Mouse (Mus musculus) ES-E14 (cell line): ENCODE results near the gene Fam83f. TPM values are rescaled to one million over a fixed set of nuclear protein-coding genes. Genes with fewer than 3 reads are reported as not detected.

Experiments used
- DNase-seq: peaks from one replicate; pipeline ENCODE4 v3.0.0-alpha.2; 2013; ENCODE audit warnings: low read depth, low spot score
- H3K27ac ChIP-seq: 2 replicates; pipeline ENCODE4 v1.5.1; 2012; ENCODE audit warnings: low read depth, mild to moderate bottlenecking, low read length, moderate library complexity, mixed read lengths; ENCODE audit not compliant: poor library complexity, insufficient read depth, severe bottlenecking
- H3K36me3 ChIP-seq: 2 replicates; pipeline ENCODE4 v1.6.1; 2012; ENCODE audit warnings: mild to moderate bottlenecking, low read length, moderate library complexity, mixed read lengths; ENCODE audit not compliant: control insufficient read depth, poor library complexity, insufficient read depth, severe bottlenecking
- H3K4me1 ChIP-seq, 2 experiments: fragments of 150-350 bp in 1 of 2; sonication (generic) in 1 of 2; 2 replicates each; pipeline ENCODE4 v1.6.1; 2012; ENCODE audit warnings: low read length in 2 of 2, mild to moderate bottlenecking in 1 of 2, mixed read lengths in 1 of 2; ENCODE audit not compliant: control insufficient read depth in 2 of 2, insufficient read depth in 2 of 2, poor library complexity in 1 of 2
- H3K4me3 ChIP-seq, 2 experiments: fragments of 150-350 bp in 1 of 2; sonication (generic) in 1 of 2; 2 replicates each; pipeline ENCODE4 v1.5.1; 2012; ENCODE audit warnings: low read length in 2 of 2, low read depth in 1 of 2, mild to moderate bottlenecking in 1 of 2, mixed read lengths in 1 of 2; ENCODE audit not compliant: insufficient read depth in 1 of 2, poor library complexity in 1 of 2, severe bottlenecking in 1 of 2
- H3K9ac ChIP-seq: 2 replicates; pipeline ENCODE4 v1.6.1; 2012; ENCODE audit warnings: low read depth, mild to moderate bottlenecking, low read length, mixed read lengths; ENCODE audit not compliant: poor library complexity, insufficient read depth, severe bottlenecking
- H3K9me3 ChIP-seq: fragments of 150-350 bp; sonication (generic); 2 replicates; pipeline ENCODE4 v1.6.1; 2012; ENCODE audit warnings: low read depth, mild to moderate bottlenecking, low read length; ENCODE audit not compliant: control insufficient read depth, insufficient read depth
- CHD2 ChIP-seq: IDR thresholded peaks from 2 replicates; pipeline ENCODE4 v1.6.1; 2014; ENCODE audit warnings: mild to moderate bottlenecking, low read depth, low read length, inconsistent platforms
- HCFC1 ChIP-seq: IDR thresholded peaks from 2 replicates; pipeline ENCODE4 v1.6.1; 2012; ENCODE audit warnings: low read length, inconsistent platforms, borderline replicate concordance; ENCODE audit not compliant: insufficient read depth
- MAFK ChIP-seq: IDR thresholded peaks from 2 replicates; pipeline ENCODE4 v1.6.1; 2014; ENCODE audit warnings: mild to moderate bottlenecking, low read depth, low read length, inconsistent platforms; ENCODE audit not compliant: insufficient read depth
- ZC3H11A ChIP-seq: IDR thresholded peaks from 2 replicates; pipeline ENCODE4 v1.6.1; 2012; ENCODE audit warnings: low read depth, mild to moderate bottlenecking, inconsistent platforms, low read length, borderline replicate concordance
- ZNF384 ChIP-seq: IDR thresholded peaks from 2 replicates; pipeline ENCODE4 v1.6.1; 2012; ENCODE audit warnings: low read depth, low read length, inconsistent platforms
- in situ Hi-C, 2 experiments: fragments of 600-800 bp; cut with MboI; formaldehyde crosslinking; loops; one replicate each; pipeline ENCODE4 v1.15.1; 2025; ENCODE audit warnings: low sequenced_read_pairs in 2 of 2, inconsistent platforms in 1 of 2; ENCODE audit not compliant: unreplicated experiment in 2 of 2
- total RNA-seq: library from RNA; depleted of rRNA; stranded (reverse); fragments of 300-350 nt; gene quantifications from 2 replicates; pipeline ENCODE4 v1.2.3, GENCODE M21; 2012

The Fam83f gene
- total RNA-seq, 1 experiment, result 1.0 TPM

DNA sequence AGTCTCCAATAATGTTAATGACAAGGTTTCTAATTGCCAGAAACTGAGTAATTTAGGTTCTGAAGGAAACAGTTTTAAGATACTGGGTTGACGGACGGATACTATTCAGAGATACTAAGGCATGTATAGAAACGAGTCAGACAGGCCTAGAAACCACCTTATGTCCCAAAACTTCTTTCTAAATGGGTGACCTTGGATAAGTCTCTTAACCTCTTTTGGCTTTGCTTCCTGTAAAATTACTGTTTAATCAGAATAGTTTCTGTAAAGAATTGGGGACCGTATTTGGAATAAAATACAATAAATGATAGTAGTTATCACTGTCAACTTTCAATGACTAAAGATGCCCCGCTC, 38.6 kb downstream of the Fam83f start:
- TF ChIP-seq HCFC1 (no peak), CHD2 (no peak), ZNF384 (no peak), ZC3H11A (no peak), MAFK (no peak)
- H3K9ac ChIP-seq, result no peak overlapping the region
- H3K4me3 ChIP-seq, result peak overlapping the region in 1 of 2 experiments; percentile 99; a peak in 2 of 4 replicates
- no peak for DNase-seq
- H3K36me3 ChIP-seq, result no peaks in the 10 kb centered on the region
- H3K27ac ChIP-seq, result no peak overlapping the region
- peaks cover 0 to 3% of the 10 kb centered on the region in 2 experiments; a peak in 1 of 4 replicates for H3K4me1 ChIP-seq
- in situ Hi-C loops, result no loop called here
- H3K9me3 ChIP-seq, result no peaks in the 10 kb centered on the region

DNA sequence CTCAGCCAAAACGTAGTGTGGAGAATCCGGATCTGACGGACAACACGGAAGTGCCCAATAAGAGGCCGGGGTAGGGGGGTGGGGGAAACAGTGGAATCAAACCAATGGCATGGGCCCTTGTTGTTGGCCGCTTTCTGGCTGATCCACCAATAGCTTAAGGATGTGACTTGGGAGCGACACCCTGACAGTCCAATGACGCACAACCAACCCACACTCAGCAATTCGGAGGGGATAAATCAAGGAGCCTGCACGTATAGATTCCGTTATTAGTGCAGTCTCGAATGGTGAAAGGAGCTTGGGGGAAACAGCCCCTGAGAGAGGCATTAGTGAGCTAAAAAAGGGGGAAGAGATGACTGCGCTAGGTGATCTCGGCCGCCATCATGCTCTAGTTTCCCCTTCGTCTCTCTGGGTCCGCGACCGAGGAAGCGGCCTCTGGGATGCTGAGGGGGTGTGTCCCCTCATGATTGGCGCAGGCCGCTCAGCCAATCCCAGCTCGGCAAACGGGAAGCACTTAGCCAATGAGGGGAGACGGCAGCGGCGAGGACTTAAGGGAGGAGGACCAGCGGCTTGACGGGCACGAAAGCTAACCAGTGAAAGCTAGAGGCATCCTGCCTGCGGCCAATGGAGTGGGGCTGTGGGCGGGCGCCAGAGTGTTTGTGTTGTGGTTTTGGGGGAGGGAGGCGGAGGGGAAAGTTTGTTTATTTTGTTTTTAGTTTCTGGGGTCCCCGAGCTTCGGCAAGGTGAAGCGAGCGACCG, 39.1 kb downstream of the Fam83f start, which contains the start of gene Tnrc6b:
TSS of gene Tnrc6b (plus strand) at position 706 of the 756 bp plus-strand sequence.
- Histone ChIP-seq H3K27ac (peak within 1 kb of the TSS; percentile 45; the same call in 1 of the 2 replicates), H3K9ac (peak within 1 kb of the TSS; percentile 86), H3K4me3 (peak within 1 kb of the TSS; percentile 82 to 99), H3K4me1 (peaks cover 0 to 3% of the 10 kb centered on the region in 2 experiments; a peak in 1 of 4 replicates), H3K36me3 (no peaks in the 10 kb centered on the region), H3K9me3 (no peaks in the 10 kb centered on the region)
- DNase-seq, result peak; percentile 98
- in situ Hi-C loops, result no loop called here
- TF ChIP-seq MAFK (no peak), ZC3H11A (no peak), CHD2 (peak; percentile 93)

DNA sequence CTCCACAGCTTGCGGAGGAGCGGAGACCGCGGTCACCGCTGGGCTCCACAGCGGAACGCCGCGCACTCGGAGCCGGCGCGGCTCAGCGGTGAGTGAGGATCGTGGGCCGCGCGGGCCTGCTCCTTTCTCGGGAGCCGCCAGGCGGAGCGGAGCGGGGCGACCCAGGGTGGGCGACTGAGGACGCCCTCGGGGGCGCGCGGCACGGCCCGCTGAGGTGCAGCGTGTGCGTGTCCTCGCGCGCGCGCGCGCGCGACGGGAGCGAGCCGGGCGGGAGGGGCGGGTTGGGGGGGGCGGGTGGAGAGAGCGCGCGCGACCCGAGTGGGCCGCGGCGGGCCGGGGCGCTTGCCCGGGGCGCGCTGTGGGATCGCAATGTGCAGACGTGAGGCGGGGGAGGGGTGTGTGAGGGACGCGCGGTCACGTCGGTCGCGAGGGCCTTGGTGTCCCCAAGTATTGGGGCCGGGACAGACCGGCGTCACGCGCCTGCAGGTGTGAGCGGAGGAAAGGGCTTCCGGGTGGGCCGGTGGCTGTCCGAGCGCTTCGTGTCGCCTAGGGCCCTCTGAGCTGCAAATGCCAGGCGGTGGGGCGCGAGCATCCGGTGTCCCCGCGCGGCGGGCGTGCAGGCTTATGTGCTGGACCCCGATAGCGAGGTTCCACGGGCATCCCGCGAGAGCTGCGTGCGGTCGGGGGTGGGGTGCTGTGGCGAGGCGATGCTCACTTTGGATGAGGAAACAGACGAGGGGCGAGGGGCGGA, 39.9 kb downstream of the Fam83f start:
- H3K4me1 ChIP-seq, result no peaks in the 10 kb centered on the region
- DNase-seq, result no peak
- peak overlapping the region; percentile 82 to 99 for H3K4me3 ChIP-seq
- no peaks in the 10 kb centered on the region for H3K9me3 ChIP-seq
- in situ Hi-C loops, result no loop called here
- H3K36me3 ChIP-seq, result no peaks in the 10 kb centered on the region
- H3K27ac ChIP-seq, result peak overlapping the region; percentile 45; the same call in 1 of the 2 replicates
- H3K9ac ChIP-seq, result peak overlapping the region; percentile 86
- no peak for TF ChIP-seq ZC3H11A
- no peak for TF ChIP-seq ZNF384
- TF ChIP-seq CHD2, result peak; percentile 89
- TF ChIP-seq MAFK, result no peak
- TF ChIP-seq HCFC1, result 0 out of 2 replicates have a peak, but pooled peaks have one; percentile 56

DNA sequence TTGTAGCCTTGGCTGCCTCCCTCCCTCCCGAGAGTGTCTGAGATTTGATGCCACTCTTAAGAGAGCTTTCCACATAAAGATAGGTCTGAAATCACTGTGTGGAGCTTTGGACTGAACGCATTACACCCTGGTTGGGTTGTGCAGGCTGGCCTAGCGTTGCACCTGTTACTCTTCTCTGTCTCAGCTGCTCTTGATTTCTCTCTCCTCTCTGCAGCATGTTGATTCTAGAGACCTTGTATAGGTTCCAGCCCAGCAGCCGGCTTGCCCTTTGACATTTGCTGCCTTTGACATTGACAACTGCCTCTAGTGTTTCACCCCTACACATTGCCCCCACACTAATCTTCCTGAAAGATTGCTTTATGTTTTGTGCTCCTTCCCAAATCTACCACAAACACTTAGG, 42.7 kb downstream of the Fam83f start:
- Histone ChIP-seq H3K4me1 (no peaks in the 10 kb centered on the region), H3K9ac (no peak overlapping the region), H3K36me3 (no peaks in the 10 kb centered on the region), H3K4me3 (no peak overlapping the region), H3K27ac (no peak overlapping the region), H3K9me3 (no peaks in the 10 kb centered on the region)
- DNase-seq, result no peak
- no peak for TF ChIP-seq MAFK
- no peak for TF ChIP-seq HCFC1
- no peak for TF ChIP-seq ZNF384
- no peak for TF ChIP-seq CHD2
- TF ChIP-seq ZC3H11A, result no peak
- in situ Hi-C loops, result no loop called here
